Mouse (Mus musculus): Measurements from ENCODE around the gene Lrrc25.
A peak's percentile ranks its signal among the peaks of the same experiment; 100 is the strongest.

Lrrc25 gene

GRCm38 (mm10) chr8:70617985-70618384 is 2.0 kb downstream of the Lrrc25 start:
- no peak for DNase-seq

DNA sequence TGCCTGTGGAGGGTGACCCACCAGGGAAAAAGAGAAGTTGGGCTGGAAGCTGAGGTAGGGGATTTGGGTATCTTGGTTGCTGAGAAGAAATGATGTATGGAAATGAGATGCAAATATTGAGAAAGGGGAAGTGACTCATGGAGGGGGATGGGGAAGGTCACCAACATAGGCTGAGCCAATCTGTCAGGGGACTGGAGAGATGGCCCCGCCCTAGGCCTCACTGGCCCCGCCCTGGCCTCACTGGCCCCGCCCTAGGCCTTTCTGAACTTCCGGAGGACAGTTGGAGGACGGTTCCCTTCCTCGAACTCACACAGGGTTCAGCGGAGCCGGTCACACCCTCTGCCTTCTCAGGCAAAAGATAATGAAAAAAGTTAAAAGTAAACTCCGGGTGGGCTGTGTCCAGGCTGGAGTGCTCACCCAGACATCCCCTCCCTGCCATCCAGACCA is 3.0 kb downstream of the Lrrc25 start:
- DNase-seq, result no peak

DNA sequence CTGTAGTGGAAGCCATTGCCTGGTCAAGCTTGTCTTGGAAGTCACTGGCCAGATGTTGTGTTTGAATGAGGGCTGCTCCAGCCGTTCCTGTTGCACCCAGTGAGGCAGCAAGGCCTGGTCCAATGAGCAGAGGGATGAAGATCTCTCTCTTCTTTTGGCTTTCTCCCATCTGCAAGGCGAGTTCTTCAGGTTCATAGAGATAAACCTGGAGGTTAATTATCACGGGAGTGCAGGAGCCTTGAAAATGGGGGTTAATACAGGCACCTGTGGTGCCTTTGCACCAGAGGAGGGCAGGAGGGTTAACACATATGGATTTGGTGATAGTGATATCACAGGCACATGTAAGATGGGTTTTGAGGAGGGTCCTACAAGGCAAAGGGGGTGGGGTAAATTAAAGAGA is 6.3 kb downstream of the Lrrc25 start:
- DNase-seq, result no peak

DNA sequence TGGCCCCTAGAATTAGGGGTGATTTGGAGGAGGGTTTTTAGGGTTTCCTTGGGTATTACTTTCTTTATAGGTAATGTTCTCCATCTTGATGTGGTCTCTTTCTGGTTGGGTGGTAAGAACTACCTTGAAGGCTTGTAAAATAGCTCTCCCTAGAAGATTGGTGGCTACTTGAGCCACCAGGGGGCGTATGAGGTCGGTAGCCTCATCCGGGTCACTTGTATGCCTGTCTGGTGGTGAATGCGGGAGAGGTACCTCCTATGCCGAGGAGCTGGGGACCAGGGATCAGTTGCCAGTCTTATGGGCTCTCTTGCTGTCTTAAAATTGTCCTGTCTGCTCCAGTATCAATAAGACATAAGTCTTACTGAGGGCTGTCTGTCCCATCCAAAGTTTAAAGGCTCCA is 9.1 kb downstream of the Lrrc25 start:
- DNase-seq, result peak; percentile 78

GRCm38 (mm10) chr8:70627041-70627440 is 11.1 kb downstream of the Lrrc25 start:
- no peak for DNase-seq

DNA sequence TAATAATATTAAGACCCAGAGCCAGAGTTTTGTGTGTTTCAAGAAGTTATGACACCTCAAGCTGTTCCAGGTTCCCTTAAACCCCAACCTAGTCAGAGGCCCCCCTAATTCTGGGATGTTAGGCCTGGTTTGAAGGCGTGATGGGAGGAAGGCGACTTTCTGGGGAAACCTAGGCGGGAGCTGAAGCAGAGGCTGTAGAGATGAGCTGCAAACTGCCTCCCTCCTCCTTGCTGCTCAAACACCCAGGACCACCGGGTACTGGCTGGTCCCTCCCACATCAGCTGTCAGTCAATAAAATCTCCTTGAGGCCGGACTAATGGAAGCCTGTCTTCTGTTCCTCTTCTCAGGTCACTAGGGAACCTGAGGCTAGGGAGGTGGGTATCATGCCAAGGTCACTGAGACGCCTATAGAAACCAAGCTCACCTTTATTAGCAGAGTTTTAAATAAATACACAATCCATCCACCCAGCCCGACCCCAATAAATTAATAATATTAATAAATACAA is 13.1 kb downstream of the Lrrc25 start:
- peak; percentile 31 for DNase-seq

- peak; percentile 94 for DNase-seq
Observed at GRCm38 (mm10) chr8:70629574-70630531, 13.9 kb downstream of the Lrrc25 start.

DNA sequence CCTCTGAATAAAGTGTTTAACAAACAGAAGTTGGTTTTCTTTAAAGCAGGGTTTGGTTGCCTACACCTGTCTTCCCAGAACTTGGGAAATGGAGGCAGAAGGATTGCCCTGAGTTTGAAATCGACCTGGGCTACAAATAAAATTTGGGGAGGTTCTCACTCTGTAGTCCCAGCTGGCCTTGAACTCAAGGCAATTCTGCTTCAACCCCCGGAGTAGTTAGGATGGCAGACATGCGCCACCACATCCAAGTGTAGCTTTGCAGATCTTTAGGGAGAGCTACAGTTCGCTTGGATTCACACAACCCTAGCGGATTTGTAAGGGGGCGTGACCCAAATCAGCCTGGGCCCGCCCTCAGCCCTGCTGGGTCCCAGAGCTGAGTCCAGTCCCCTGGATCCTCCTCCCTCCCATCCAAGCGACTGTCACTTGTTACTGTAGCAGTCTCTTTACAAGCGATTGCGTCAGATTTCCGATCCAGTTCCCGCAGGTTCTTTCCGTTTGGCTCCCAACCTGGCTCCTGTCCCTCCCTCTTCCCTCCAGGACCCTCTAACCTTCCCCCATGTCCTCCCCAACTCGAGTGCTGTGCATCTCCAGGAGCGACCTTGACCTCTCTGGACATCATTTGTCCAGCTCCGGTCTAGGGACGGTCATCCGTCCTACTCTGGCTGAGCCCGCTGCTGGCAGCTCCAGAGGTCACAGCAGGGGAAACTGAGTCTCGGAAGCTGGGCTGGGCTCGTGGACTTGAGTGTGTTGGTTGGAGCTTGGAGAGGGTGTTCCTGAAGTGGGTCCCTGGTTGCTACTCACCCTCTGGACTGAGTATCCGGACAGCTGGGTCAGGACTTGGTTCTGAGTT is 14.8 kb downstream of the Lrrc25 start:
- DNase-seq, result peak; percentile 77

DNA sequence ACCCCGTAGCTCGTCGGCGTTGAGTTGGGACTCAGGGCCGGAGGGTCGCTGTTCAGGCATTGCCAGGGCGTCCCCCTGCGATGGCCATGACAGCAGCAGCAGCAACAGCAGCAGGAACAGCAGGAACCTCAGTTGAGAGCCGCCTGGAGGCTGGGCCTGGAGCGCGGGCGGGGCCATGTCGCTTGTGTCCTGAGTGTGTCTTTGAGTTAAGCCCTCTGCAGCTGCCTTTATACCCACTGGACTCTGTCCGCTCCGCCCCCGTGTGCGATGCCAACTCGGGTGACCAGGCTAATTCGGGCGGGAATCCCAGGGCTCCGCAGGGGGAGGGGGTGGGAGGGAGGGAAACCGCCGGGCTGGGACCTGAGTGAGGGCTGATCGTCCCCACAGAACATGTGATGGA is 15.5 kb downstream of the Lrrc25 start:
- peak; percentile 82 for DNase-seq

DNA sequence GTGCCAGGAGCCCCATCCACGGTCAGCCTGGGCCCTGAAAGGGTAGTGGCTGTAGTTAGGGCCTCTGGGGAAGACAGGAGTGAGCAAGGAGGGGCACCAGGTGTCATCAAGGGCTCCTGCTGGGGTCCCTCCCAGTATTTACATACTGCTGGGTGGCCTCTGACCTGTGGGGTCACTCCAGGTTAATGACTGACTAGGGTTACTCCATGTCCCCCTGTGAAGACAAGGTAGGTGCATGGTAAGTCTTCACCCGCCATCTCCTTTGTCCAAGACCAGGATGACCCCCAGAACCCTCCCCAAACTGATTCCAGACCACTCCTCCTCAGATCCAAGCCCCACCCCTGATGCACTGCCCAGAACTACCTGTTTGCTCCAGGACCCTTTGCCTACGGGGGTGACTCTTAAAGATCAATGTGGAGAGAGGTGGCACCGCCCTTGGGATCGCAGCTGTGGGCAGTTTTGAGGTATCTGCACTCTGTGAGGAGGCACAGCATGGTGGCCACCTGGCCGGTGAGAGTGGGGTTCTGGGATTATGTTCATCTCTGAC is 16.5 kb downstream of the Lrrc25 start, which contains the start of gene Gdf15:
Gene Gdf15, minus strand, starts transcription at position 111 of the 547 bp plus-strand sequence.
- no peak for DNase-seq

GRCm38 (mm10) chr8:70634066-70634465 is 18.1 kb downstream of the Lrrc25 start:
- DNase-seq, result peak; percentile 70

- DNase-seq, result no peak
Observed at GRCm38 (mm10) chr8:70635527-70635926, 19.6 kb downstream of the Lrrc25 start.

GRCm38 (mm10) chr8:70636838-70637237 is 20.9 kb downstream of the Lrrc25 start:
- no peak for DNase-seq

- DNase-seq, result no peak
Observed at GRCm38 (mm10) chr8:70638752-70639151, 22.8 kb downstream of the Lrrc25 start.

GRCm38 (mm10) chr8:70643019-70643418 is 27.1 kb downstream of the Lrrc25 start:
- DNase-seq, result no peak

- DNase-seq, result peak; percentile 45
Observed at GRCm38 (mm10) chr8:70644065-70644464, 28.1 kb downstream of the Lrrc25 start.

GRCm38 (mm10) chr8:70645501-70646224 is 29.7 kb downstream of the Lrrc25 start:
- DNase-seq, result no peak

- no peak for DNase-seq
Observed at GRCm38 (mm10) chr8:70646369-70646768, 30.4 kb downstream of the Lrrc25 start.

DNA sequence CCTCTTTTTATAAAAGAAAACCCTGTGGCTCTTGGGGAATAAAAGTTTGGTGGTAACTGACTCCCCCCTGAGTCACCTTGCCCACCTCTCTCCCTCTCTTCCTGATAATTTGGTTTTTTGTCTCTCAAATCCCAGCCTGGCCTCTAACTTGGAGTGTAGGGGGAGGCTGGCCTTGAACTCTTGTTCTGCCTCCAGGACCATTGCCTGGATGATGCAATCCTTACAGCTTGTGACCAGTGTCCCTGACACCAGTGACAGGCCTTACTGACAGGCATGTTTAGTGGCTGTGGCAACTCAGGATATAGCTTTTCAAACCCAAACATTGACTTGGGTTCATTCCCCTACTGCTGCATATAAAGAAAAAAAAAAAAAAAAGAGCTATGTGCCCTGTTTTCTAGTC is 30.8 kb downstream of the Lrrc25 start:
- DNase-seq, result no peak

DNA sequence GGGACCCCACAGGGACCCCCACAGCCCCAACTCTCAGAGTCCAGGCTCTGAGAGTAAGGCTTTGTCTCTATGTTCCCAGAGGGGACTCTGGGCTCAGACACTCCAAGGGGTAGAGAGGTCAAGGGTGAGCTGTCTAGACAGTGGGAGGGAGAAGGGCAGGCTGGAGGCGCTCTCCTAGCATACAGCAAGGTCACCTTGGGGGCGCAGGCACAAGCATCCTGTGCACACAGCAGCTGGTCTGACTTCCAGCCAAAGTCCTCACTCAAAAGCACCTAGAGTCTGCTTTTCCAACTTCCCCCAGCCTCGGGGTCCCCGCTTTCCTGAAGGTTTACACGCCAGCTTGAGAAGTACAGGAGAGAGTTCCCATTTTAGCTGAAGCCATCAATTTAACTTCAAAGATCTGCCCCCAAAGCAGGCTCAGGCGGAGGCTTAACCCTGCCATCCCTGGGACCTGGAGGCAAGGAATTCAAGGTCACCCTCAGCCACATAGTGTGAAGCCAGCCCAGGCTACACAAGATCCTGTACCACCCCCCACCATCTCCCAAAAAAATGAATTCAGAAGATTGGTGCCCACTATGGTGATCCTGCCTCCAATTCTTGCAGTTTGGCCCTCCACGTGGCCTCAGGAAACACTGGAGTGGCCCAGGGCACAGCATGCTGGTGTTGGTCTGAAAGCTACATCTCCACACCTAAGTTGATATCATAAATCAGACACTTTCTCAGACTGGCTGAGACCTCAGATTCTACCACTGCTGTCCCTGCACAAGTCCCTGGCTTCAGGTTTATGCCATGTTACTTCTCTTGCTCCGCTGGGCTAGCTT is 31.6 kb downstream of the Lrrc25 start:
- DNase-seq, result no peak

GRCm38 (mm10) chr8:70648164-70648442 is 32.1 kb downstream of the Lrrc25 start:
- no peak for DNase-seq

DNA sequence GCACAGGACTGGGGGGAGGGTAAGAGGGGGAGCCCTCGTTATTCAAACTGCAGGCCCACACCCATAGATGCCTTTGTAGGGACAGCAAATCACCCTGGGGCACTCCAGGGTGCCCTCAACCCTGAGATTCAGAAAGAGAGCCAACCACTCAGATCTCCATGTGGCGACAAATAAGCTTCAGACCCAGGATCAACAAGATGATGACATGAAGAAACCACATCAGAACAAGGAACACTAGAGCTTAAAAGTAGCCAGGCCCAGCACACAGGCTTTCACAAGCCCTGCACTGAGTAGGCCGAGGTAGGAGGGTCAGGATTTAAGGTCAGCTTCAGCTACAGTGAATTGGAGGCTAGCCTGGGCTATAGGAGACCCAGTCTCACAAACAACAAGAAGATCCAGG is 33.0 kb downstream of the Lrrc25 start:
- no peak for DNase-seq

Measured in retina, postnatal 1 day (tissue).